9 mouse cellular contexts compared by ENCODE assay signal in the genomic region with DNA sequence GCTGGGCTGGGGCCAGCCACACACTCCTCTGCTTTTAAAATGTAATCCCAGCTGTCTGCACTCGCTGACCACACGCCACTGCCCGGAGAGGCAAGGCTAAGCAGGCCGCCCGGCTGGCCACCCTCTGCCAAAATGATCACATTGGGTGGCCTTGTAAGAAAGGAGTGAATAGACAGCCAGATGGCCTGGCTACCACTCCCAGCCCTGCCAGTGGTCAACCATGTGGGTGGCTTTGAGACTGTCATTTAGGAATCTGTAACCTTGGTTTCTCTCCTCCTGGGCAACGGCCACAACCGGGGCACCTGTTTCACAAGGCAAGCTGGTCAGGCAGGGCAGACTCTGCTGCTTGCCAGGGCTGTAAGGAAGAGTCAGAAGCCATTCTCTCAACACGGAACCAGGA. TPM values are rescaled to one million over a fixed set of nuclear protein-coding genes. Genes with fewer than 3 reads are reported as not detected.
DNase-seq lines count a peak whose midpoint lies in the region; ATAC-seq and TF ChIP-seq lines count a peak whose summit lies in the region.
"Had no signal": no experiment of that assay in that cellular context is flagged by ENCODE, and none has a peak within 500 bp of the region (broad histone marks: within the 10 kb centered on the region; RNA-seq: fewer than 3 reads in every experiment).

No protein-coding gene starts in this region.

- H3K27ac ChIP-seq in hindbrain, embryonic 10.5 days: peak overlapping the region; percentile 77
- H3K27ac ChIP-seq in hindbrain, embryonic 13.5 days: no peak overlapping the region; the same call in 1 of the 2 replicates
- peak overlapping the region; percentile 90 for H3K27ac ChIP-seq in heart, postnatal 0 days (ENCODE audit: low read depth)
- H3K27ac ChIP-seq: liver, embryonic 13.5 days had no signal

- TF ChIP-seq CTCF in heart, postnatal 0 days (IDR thresholded peaks at IDR 0.05; ENCODE audit: low read depth): no peak

- no peak overlapping the region for H3K4me3 ChIP-seq in hindbrain, embryonic 10.5 days
- H3K4me3 ChIP-seq in hindbrain, embryonic 13.5 days: no peak overlapping the region
- no peak overlapping the region for H3K4me3 ChIP-seq in heart, postnatal 0 days (ENCODE audit: low read depth, low read length)
- H3K4me3 ChIP-seq: liver, embryonic 13.5 days had no signal

- ATAC-seq in hindbrain, embryonic 13.5 days (ENCODE audit: low FRiP score): no peak
- ATAC-seq in heart, postnatal 0 days (ENCODE audit: insufficient read depth, low read depth): no peak
- no peak for ATAC-seq in activated CD4-positive, CD25-positive, alpha-beta regulatory T cell, adult 4 months

- DNase-seq in hindbrain, embryonic 10.5 days (ENCODE audit: low spot score): no peak
- DNase-seq in 3134 (ENCODE audit: extremely low read depth, insufficient read length, low spot score): peak; percentile 75
- peak; percentile 61 to 65 for DNase-seq in cerebellum, adult 18-20 months
- DNase-seq in heart, postnatal 0 days (ENCODE audit: low spot score): no peak
- DNase-seq in urinary bladder, adult 18-20 months (ENCODE audit: low spot score in 2 of 2): no peak
- no peak for DNase-seq in c-Kit-positive CD71-positive TER-119-positive erythroid progenitor cells, embryonic 14.5 days (ENCODE audit: low spot score)
- DNase-seq: liver, embryonic 13.5 days had no signal

- no peaks in the 10 kb centered on the region for H3K36me3 ChIP-seq in hindbrain, embryonic 10.5 days
- no peaks in the 10 kb centered on the region for H3K36me3 ChIP-seq in hindbrain, embryonic 13.5 days
- no peaks in the 10 kb centered on the region; the same call in 1 of the 2 replicates for H3K36me3 ChIP-seq in heart, postnatal 0 days (replicated peaks; ENCODE audit: control insufficient read depth, insufficient read depth, low read length)
- H3K36me3 ChIP-seq: liver, embryonic 13.5 days had no signal

- peaks cover 2% of the 10 kb centered on the region; the same call in 1 of the 2 replicates for H3K27me3 ChIP-seq in hindbrain, embryonic 10.5 days (ENCODE audit: insufficient read depth, poor library complexity, severe bottlenecking)
- H3K27me3 ChIP-seq in hindbrain, embryonic 13.5 days: no peaks in the 10 kb centered on the region
- H3K27me3 ChIP-seq in heart, postnatal 0 days (ENCODE audit: control insufficient read depth, insufficient read depth, low read length): no peaks in the 10 kb centered on the region
- H3K27me3 ChIP-seq: liver, embryonic 13.5 days had no signal

- no peak for TF ChIP-seq EP300 in heart, postnatal 0 days (IDR thresholded peaks at IDR 0.05; ENCODE audit: low read depth)

- WGBS in hindbrain, embryonic 10.5 days: 74% methylated on average over 8 of the region's 8 CpGs
- 55% methylated on average over 8 of the region's 8 CpGs for WGBS in hindbrain, embryonic 13.5 days
- WGBS in heart, postnatal 0 days: 75% methylated on average over 8 of the region's 8 CpGs

- no peak overlapping the region for H3K9ac ChIP-seq in hindbrain, embryonic 13.5 days
- no peak overlapping the region for H3K9ac ChIP-seq in heart, postnatal 0 days (replicated peaks; ENCODE audit: low read depth, low read length)
- H3K9ac ChIP-seq: liver, embryonic 13.5 days had no signal

- no peaks in the 10 kb centered on the region for H3K9me3 ChIP-seq in hindbrain, embryonic 10.5 days
- H3K9me3 ChIP-seq in hindbrain, embryonic 13.5 days: no peaks in the 10 kb centered on the region
- H3K9me3 ChIP-seq in heart, postnatal 0 days (replicated peaks; ENCODE audit: control insufficient read depth, low read length): no peaks in the 10 kb centered on the region
- H3K9me3 ChIP-seq: liver, embryonic 13.5 days had no signal

- no peak overlapping the region for H3K4me2 ChIP-seq in hindbrain, embryonic 13.5 days
- no peak overlapping the region for H3K4me2 ChIP-seq in heart, postnatal 0 days (ENCODE audit: low read depth, low read length)
- H3K4me2 ChIP-seq: liver, embryonic 13.5 days had no signal

- H3K4me1 ChIP-seq in hindbrain, embryonic 10.5 days (replicated peaks): peaks cover 77% of the 10 kb centered on the region
- H3K4me1 ChIP-seq in hindbrain, embryonic 13.5 days (replicated peaks): peaks cover 59% of the 10 kb centered on the region
- peaks cover 75% of the 10 kb centered on the region for H3K4me1 ChIP-seq in heart, postnatal 0 days (ENCODE audit: control insufficient read depth, insufficient read depth)

RNA-seq across cellular contexts. Expression of a gene that starts 13.9 kb away (rescaled TPM):
- 2.1 and 2.3 TPM in 2 replicates for polyA plus RNA-seq in hindbrain, embryonic 10.5 days (2016; fragmentation: Nextera tagmentation; extraction: Ambion mirVana)
- polyA plus RNA-seq in hindbrain, embryonic 13.5 days (2015; fragmentation: Nextera tagmentation; extraction: Ambion mirVana): 1.8 and 1.9 TPM in 2 replicates
- 10.7 and 12.7 TPM in 2 replicates for total RNA-seq in heart, postnatal 0 days (2014; rRNA removed; ENCODE audit: low replicate concordance)
- polyA plus RNA-seq in heart, postnatal 0 days (2015; fragmentation: Nextera tagmentation; extraction: Ambion mirVana): 2.7 and 2.9 TPM in 2 replicates
- 1 to 10 TPM in 1 of 2 experiments, under 1 TPM in 1; 0.99 to 1.3 TPM for polyA plus RNA-seq in activated CD4-positive, CD25-positive, alpha-beta regulatory T cell, adult 4 months (2017; shearing (Covaris generic))

Comparison
In these comparisons a context has a peak if more than half of its experiments do, and no peak if none do; other contexts are left out.
1. DNase-seq: peak in 3134 (single experiment) and cerebellum, adult 18-20 months (2 of 2); none in hindbrain, embryonic 10.5 days (single experiment), heart, postnatal 0 days (single experiment), urinary bladder, adult 18-20 months (0 of 2) and c-Kit-positive CD71-positive TER-119-positive erythroid progenitor cells, embryonic 14.5 days (single experiment).